Comparison of ENCODE assay signal across 31 mouse cellular contexts in genomic region chr1:194821721-194822120, GRCm38 (mm10).
DNase-seq lines count a peak whose midpoint lies in the region; ATAC-seq and TF ChIP-seq lines count a peak whose summit lies in the region.
"Had no signal": no experiment of that assay in that cellular context is flagged by ENCODE, and none has a peak within 500 bp of the region (broad histone marks: within the 10 kb centered on the region; RNA-seq: fewer than 3 reads in every experiment).

No protein-coding gene starts in this region.

- no peaks in the 10 kb centered on the region for H3K27me3 ChIP-seq in heart, embryonic 13.5 days (replicated peaks)
- H3K27me3 ChIP-seq in lung, postnatal 0 days (replicated peaks; ENCODE audit: insufficient read depth, low read length): no peaks in the 10 kb centered on the region
- H3K27me3 ChIP-seq in heart, postnatal 0 days (ENCODE audit: control insufficient read depth, insufficient read depth, low read length): no peaks in the 10 kb centered on the region
- H3K27me3 ChIP-seq: CH12.LX; embryonic facial prominence, embryonic 12.5 days; hindbrain, embryonic 15.5 days; liver, embryonic 12.5 days; midbrain, embryonic 12.5 days; neural tube, embryonic 12.5 days had no signal

- 0 out of 2 replicates have a peak, but pooled peaks have one; percentile 30 for TF ChIP-seq EP300 in lung, postnatal 0 days (IDR thresholded peaks at IDR 0.05)
- TF ChIP-seq EP300 in heart, postnatal 0 days (IDR thresholded peaks at IDR 0.05; ENCODE audit: low read depth): no peak

- DNase-seq in heart, postnatal 10 days: no peak
- peak; percentile 35 for DNase-seq in lung, postnatal 0 days (ENCODE audit: low spot score)
- no peak for DNase-seq in lung, postnatal 4 days
- peak; percentile 74 for DNase-seq in adipocyte (ENCODE audit: low spot score)
- no peak for DNase-seq in heart, postnatal 0 days (ENCODE audit: low spot score)
- no peak for DNase-seq in gastrocnemius, adult 8-10 months (ENCODE audit: low spot score in 2 of 2)
- DNase-seq: adrenal gland, postnatal 10 days; cerebellum, adult 11 months; cerebellum, adult 9-11 months; embryo, embryonic 11 days; gastrocnemius, adult 2 months; kidney, adult 2 months; kidney, postnatal 36 days; left cerebral cortex, postnatal 4 days; liver, postnatal 0 days; right cerebral cortex, postnatal 4 days; thymus, adult 18-20 months; thymus, postnatal 25 days had no signal

- no peak overlapping the region for H3K9ac ChIP-seq in heart, embryonic 13.5 days
- no peak overlapping the region for H3K9ac ChIP-seq in lung, postnatal 0 days (replicated peaks; ENCODE audit: low read depth)
- H3K9ac ChIP-seq in heart, postnatal 0 days (replicated peaks; ENCODE audit: low read depth, low read length): no peak overlapping the region
- H3K9ac ChIP-seq: embryonic facial prominence, embryonic 12.5 days; hindbrain, embryonic 15.5 days; liver, embryonic 12.5 days; liver, postnatal 0 days; midbrain, embryonic 12.5 days; neural tube, embryonic 12.5 days had no signal

- TF ChIP-seq CTCF in lung, postnatal 0 days (IDR thresholded peaks at IDR 0.05): no peak
- no peak for TF ChIP-seq CTCF in heart, postnatal 0 days (IDR thresholded peaks at IDR 0.05; ENCODE audit: low read depth)

- H3K4me2 ChIP-seq in heart, embryonic 13.5 days: no peak overlapping the region
- no peak overlapping the region for H3K4me2 ChIP-seq in lung, postnatal 0 days (replicated peaks; ENCODE audit: low read depth, low read length)
- no peak overlapping the region for H3K4me2 ChIP-seq in heart, postnatal 0 days (ENCODE audit: low read depth, low read length)
- H3K4me2 ChIP-seq: embryonic facial prominence, embryonic 12.5 days; hindbrain, embryonic 15.5 days; liver, embryonic 12.5 days; midbrain, embryonic 12.5 days; neural tube, embryonic 12.5 days had no signal

- no peak overlapping the region for H3K4me3 ChIP-seq in heart, embryonic 13.5 days
- H3K4me3 ChIP-seq in lung, postnatal 0 days (ENCODE audit: low read depth, low read length): no peak overlapping the region
- H3K4me3 ChIP-seq in heart, postnatal 0 days (ENCODE audit: low read depth, low read length): no peak overlapping the region
- H3K4me3 ChIP-seq: embryonic facial prominence, embryonic 12.5 days; gastrocnemius, adult 2 months; hindbrain, embryonic 10.5 days; hindbrain, embryonic 15.5 days; liver, embryonic 12.5 days; megakaryocyte, embryonic 14.5 days; midbrain, embryonic 12.5 days; myocyte; neural tube, embryonic 12.5 days had no signal

- peaks cover 21% of the 10 kb centered on the region for H3K4me1 ChIP-seq in heart, embryonic 13.5 days
- no peaks in the 10 kb centered on the region for H3K4me1 ChIP-seq in lung, postnatal 0 days (ENCODE audit: insufficient read depth, low read depth, low read length)
- H3K4me1 ChIP-seq in heart, postnatal 0 days (ENCODE audit: control insufficient read depth, insufficient read depth): peaks cover 14% of the 10 kb centered on the region
- H3K4me1 ChIP-seq: embryonic facial prominence, embryonic 12.5 days; hindbrain, embryonic 10.5 days; hindbrain, embryonic 15.5 days; liver, embryonic 12.5 days; megakaryocyte, embryonic 14.5 days; midbrain, embryonic 12.5 days; neural tube, embryonic 12.5 days had no signal

- peak overlapping the region; percentile 63 for H3K27ac ChIP-seq in heart, embryonic 13.5 days (replicated peaks)
- H3K27ac ChIP-seq in lung, postnatal 0 days (ENCODE audit: low read length): 0 out of 2 replicates have a peak overlapping the region, but pooled peaks have one; percentile 32
- H3K27ac ChIP-seq in heart, postnatal 0 days (ENCODE audit: low read depth): peak overlapping the region; percentile 66
- H3K27ac ChIP-seq: embryonic facial prominence, embryonic 12.5 days; gastrocnemius, adult 2 months; hindbrain, embryonic 10.5 days; hindbrain, embryonic 15.5 days; liver, embryonic 12.5 days; midbrain, embryonic 12.5 days; neural tube, embryonic 12.5 days; stomach, postnatal 0 days had no signal

- 53% methylated on average over 1 of the region's 1 CpGs for WGBS in heart, embryonic 13.5 days
- 29% methylated on average over 1 of the region's 1 CpGs for WGBS in lung, postnatal 0 days
- WGBS in heart, postnatal 0 days: 49% methylated on average over 1 of the region's 1 CpGs

- no peaks in the 10 kb centered on the region for H3K9me3 ChIP-seq in heart, embryonic 13.5 days
- H3K9me3 ChIP-seq in lung, postnatal 0 days (ENCODE audit: low read length): no peaks in the 10 kb centered on the region
- H3K9me3 ChIP-seq in heart, postnatal 0 days (replicated peaks; ENCODE audit: control insufficient read depth, low read length): no peaks in the 10 kb centered on the region
- H3K9me3 ChIP-seq: embryonic facial prominence, embryonic 12.5 days; hindbrain, embryonic 10.5 days; hindbrain, embryonic 15.5 days; liver, embryonic 12.5 days; megakaryocyte, embryonic 14.5 days; midbrain, embryonic 12.5 days; neural tube, embryonic 12.5 days had no signal

- ATAC-seq in heart, embryonic 13.5 days (ENCODE audit: extremely low read depth, insufficient number of reproducible peaks, low FRiP score, low TSS enrichment): no peak
- peak; percentile 61 for ATAC-seq in lung, postnatal 0 days
- peak; percentile 57; the same call in 1 of the 2 replicates for ATAC-seq in heart, postnatal 0 days (ENCODE audit: insufficient read depth, low read depth)
- ATAC-seq: forebrain, embryonic 16.5 days; inflammation-experienced regulatory T-cells, adult 6 months; liver, embryonic 12.5 days; liver, postnatal 0 days had no signal

- intact Hi-C loops in heart, postnatal 10 days (cut with DNase I): no loop called here

- no peaks in the 10 kb centered on the region for H3K36me3 ChIP-seq in heart, embryonic 13.5 days
- H3K36me3 ChIP-seq in lung, postnatal 0 days (ENCODE audit: insufficient read depth, low read length): no peaks in the 10 kb centered on the region
- H3K36me3 ChIP-seq in heart, postnatal 0 days (replicated peaks; ENCODE audit: control insufficient read depth, insufficient read depth, low read length): no peaks in the 10 kb centered on the region
- H3K36me3 ChIP-seq: embryonic facial prominence, embryonic 12.5 days; hindbrain, embryonic 10.5 days; hindbrain, embryonic 15.5 days; liver, embryonic 12.5 days; midbrain, embryonic 12.5 days; neural tube, embryonic 12.5 days had no signal

Comparison
In these comparisons a context has a peak if more than half of its experiments do, and no peak if none do; other contexts are left out.
1. DNase-seq: peak in lung, postnatal 0 days (single experiment) and adipocyte (single experiment); none in heart, postnatal 10 days (0 of 2), lung, postnatal 4 days (0 of 2), heart, postnatal 0 days (single experiment) and gastrocnemius, adult 8-10 months (0 of 2).
2. Peak in every context shown above with its lines, with median percentiles within 50 percentile points of each other: H3K27ac ChIP-seq.